Mouse (Mus musculus): ENCODE measurements around the gene Rora. TPM values are rescaled to one million over a fixed set of nuclear protein-coding genes. Genes with fewer than 3 reads are reported as not detected.

The Rora gene
- polyA plus RNA-seq, 1 experiment = 5.0 TPM

- H3K27ac ChIP-seq (ENCODE audit: insufficient read depth, low read depth, low read length) = no peak overlapping the region
- TF ChIP-seq POLR2A (IDR thresholded peaks at IDR 0.05; ENCODE audit: borderline replicate concordance, low read depth, low read length) (no peak), CTCF (IDR thresholded peaks at IDR 0.05; ENCODE audit: low read depth, low read length) (no peak)
- no peak overlapping the region for H3K4me3 ChIP-seq (ENCODE audit: insufficient read depth, low read length)
- no peaks in the 10 kb centered on the region for H3K4me1 ChIP-seq (ENCODE audit: control insufficient read depth, insufficient read depth, low read length)
These were observed 261.1 kb downstream of the Rora start for GRCm38 (mm10) chr9:68914541-68915275.

GRCm38 (mm10) chr9:68916741-68917140 is 263.2 kb downstream of the Rora start:
- H3K4me1 ChIP-seq (ENCODE audit: control insufficient read depth, insufficient read depth, low read length) = no peaks in the 10 kb centered on the region
- no peak overlapping the region for H3K4me3 ChIP-seq (ENCODE audit: insufficient read depth, low read length)
- TF ChIP-seq POLR2A (IDR thresholded peaks at IDR 0.05; ENCODE audit: borderline replicate concordance, low read depth, low read length) (no peak), CTCF (IDR thresholded peaks at IDR 0.05; ENCODE audit: low read depth, low read length) (no peak)
- no peak overlapping the region for H3K27ac ChIP-seq (ENCODE audit: insufficient read depth, low read depth, low read length)

- Histone ChIP-seq H3K27ac (ENCODE audit: insufficient read depth, low read depth, low read length) (no peak overlapping the region), H3K4me1 (ENCODE audit: control insufficient read depth, insufficient read depth, low read length) (no peaks in the 10 kb centered on the region), H3K4me3 (ENCODE audit: insufficient read depth, low read length) (no peak overlapping the region)
- no peak for TF ChIP-seq POLR2A (IDR thresholded peaks at IDR 0.05; ENCODE audit: borderline replicate concordance, low read depth, low read length)
- no peak for TF ChIP-seq CTCF (IDR thresholded peaks at IDR 0.05; ENCODE audit: low read depth, low read length)
These were observed 269.6 kb downstream of the Rora start for GRCm38 (mm10) chr9:68923128-68923601.

GRCm38 (mm10) chr9:68926406-68926805 is 272.8 kb downstream of the Rora start:
- TF ChIP-seq POLR2A (IDR thresholded peaks at IDR 0.05; ENCODE audit: borderline replicate concordance, low read depth, low read length) = no peak
- no peak for TF ChIP-seq CTCF (IDR thresholded peaks at IDR 0.05; ENCODE audit: low read depth, low read length)
- Histone ChIP-seq H3K27ac (ENCODE audit: insufficient read depth, low read depth, low read length) (no peak overlapping the region), H3K4me1 (ENCODE audit: control insufficient read depth, insufficient read depth, low read length) (no peaks in the 10 kb centered on the region), H3K4me3 (ENCODE audit: insufficient read depth, low read length) (no peak overlapping the region)

GRCm38 (mm10) chr9:68933159-68933558 is 279.6 kb downstream of the Rora start:
- Histone ChIP-seq H3K27ac (ENCODE audit: insufficient read depth, low read depth, low read length) (no peak overlapping the region), H3K4me3 (ENCODE audit: insufficient read depth, low read length) (no peak overlapping the region), H3K4me1 (ENCODE audit: control insufficient read depth, insufficient read depth, low read length) (no peaks in the 10 kb centered on the region)
- TF ChIP-seq CTCF (IDR thresholded peaks at IDR 0.05; ENCODE audit: low read depth, low read length) (no peak), POLR2A (IDR thresholded peaks at IDR 0.05; ENCODE audit: borderline replicate concordance, low read depth, low read length) (no peak)

GRCm38 (mm10) chr9:68934238-68934637 is 280.7 kb downstream of the Rora start:
- Histone ChIP-seq H3K4me1 (ENCODE audit: control insufficient read depth, insufficient read depth, low read length) (no peaks in the 10 kb centered on the region), H3K4me3 (ENCODE audit: insufficient read depth, low read length) (no peak overlapping the region), H3K27ac (ENCODE audit: insufficient read depth, low read depth, low read length) (no peak overlapping the region)
- no peak for TF ChIP-seq POLR2A (IDR thresholded peaks at IDR 0.05; ENCODE audit: borderline replicate concordance, low read depth, low read length)
- TF ChIP-seq CTCF (IDR thresholded peaks at IDR 0.05; ENCODE audit: low read depth, low read length) = no peak

GRCm38 (mm10) chr9:68935611-68936010 is 282.0 kb downstream of the Rora start:
- no peak overlapping the region for H3K4me3 ChIP-seq (ENCODE audit: insufficient read depth, low read length)
- H3K4me1 ChIP-seq (ENCODE audit: control insufficient read depth, insufficient read depth, low read length) = no peaks in the 10 kb centered on the region
- no peak for TF ChIP-seq CTCF (IDR thresholded peaks at IDR 0.05; ENCODE audit: low read depth, low read length)
- TF ChIP-seq POLR2A (IDR thresholded peaks at IDR 0.05; ENCODE audit: borderline replicate concordance, low read depth, low read length) = no peak
- no peak overlapping the region for H3K27ac ChIP-seq (ENCODE audit: insufficient read depth, low read depth, low read length)

- Histone ChIP-seq H3K4me3 (ENCODE audit: insufficient read depth, low read length) (no peak overlapping the region), H3K27ac (ENCODE audit: insufficient read depth, low read depth, low read length) (no peak overlapping the region), H3K4me1 (ENCODE audit: control insufficient read depth, insufficient read depth, low read length) (no peaks in the 10 kb centered on the region)
- no peak for TF ChIP-seq POLR2A (IDR thresholded peaks at IDR 0.05; ENCODE audit: borderline replicate concordance, low read depth, low read length)
- no peak for TF ChIP-seq CTCF (IDR thresholded peaks at IDR 0.05; ENCODE audit: low read depth, low read length)
These were observed 287.5 kb downstream of the Rora start for GRCm38 (mm10) chr9:68941037-68941436.

GRCm38 (mm10) chr9:68942595-68943011 is 289.0 kb downstream of the Rora start:
- H3K4me3 ChIP-seq (ENCODE audit: insufficient read depth, low read length) = no peak overlapping the region
- no peaks in the 10 kb centered on the region for H3K4me1 ChIP-seq (ENCODE audit: control insufficient read depth, insufficient read depth, low read length)
- H3K27ac ChIP-seq (ENCODE audit: insufficient read depth, low read depth, low read length) = no peak overlapping the region
- no peak for TF ChIP-seq CTCF (IDR thresholded peaks at IDR 0.05; ENCODE audit: low read depth, low read length)
- TF ChIP-seq POLR2A (IDR thresholded peaks at IDR 0.05; ENCODE audit: borderline replicate concordance, low read depth, low read length) = no peak

GRCm38 (mm10) chr9:68944026-68944425 is 290.4 kb downstream of the Rora start:
- H3K4me3 ChIP-seq (ENCODE audit: insufficient read depth, low read length) = no peak overlapping the region
- H3K4me1 ChIP-seq (ENCODE audit: control insufficient read depth, insufficient read depth, low read length) = no peaks in the 10 kb centered on the region
- H3K27ac ChIP-seq (ENCODE audit: insufficient read depth, low read depth, low read length) = no peak overlapping the region
- TF ChIP-seq POLR2A (IDR thresholded peaks at IDR 0.05; ENCODE audit: borderline replicate concordance, low read depth, low read length) (no peak), CTCF (IDR thresholded peaks at IDR 0.05; ENCODE audit: low read depth, low read length) (no peak)
